Mouse (Mus musculus) G1E (cell line): Measurements from ENCODE around the gene Ipo13. TPM values are rescaled to one million over a fixed set of nuclear protein-coding genes. Genes with fewer than 3 reads are reported as not detected.

Experiments used
- ATAC-seq: 2 replicates; pipeline ENCODE4 v1.8.0; 2016; ENCODE audit warnings: mild to moderate bottlenecking; ENCODE audit not compliant: insufficient number of reproducible peaks, poor library complexity, low FRiP score, severe bottlenecking; ENCODE audit errors: extremely low read depth
- DNase-seq: peaks from one replicate; pipeline ENCODE4 v3.0.0; 2012; ENCODE audit warnings: low spot score
- H3K27me3 ChIP-seq: 2 replicates; pipeline ENCODE4 v1.6.1; 2012; ENCODE audit warnings: mild to moderate bottlenecking, low read length, inconsistent platforms; ENCODE audit not compliant: insufficient read depth
- H3K36me3 ChIP-seq: replicated peaks from 2 replicates; pipeline ENCODE3; 2012; ENCODE audit warnings: mild to moderate bottlenecking, inconsistent platforms
- H3K4me1 ChIP-seq: 2 replicates; pipeline ENCODE4 v1.6.1; 2012; ENCODE audit warnings: low read depth, low read length, inconsistent platforms, mixed read lengths; ENCODE audit not compliant: insufficient read depth
- H3K4me3 ChIP-seq: 2 replicates; pipeline ENCODE4 v1.5.1; 2012; ENCODE audit warnings: low read depth, mild to moderate bottlenecking, inconsistent platforms, low read length, moderate library complexity, mixed read lengths
- H3K9me3 ChIP-seq: replicated peaks from 2 replicates; pipeline ENCODE4 v1.6.1; 2012; ENCODE audit warnings: inconsistent platforms
- CTCF ChIP-seq: IDR thresholded peaks from 2 replicates; pipeline ENCODE4 v1.5.1; 2012; ENCODE audit warnings: low read depth, low read length, inconsistent platforms, mixed read lengths
- GATA1 ChIP-seq: IDR thresholded peaks from 2 replicates; pipeline ENCODE4 v1.6.1; 2012; ENCODE audit warnings: borderline replicate concordance, low read length, inconsistent platforms, mixed read lengths
- GATA2 ChIP-seq: IDR thresholded peaks from 2 replicates; pipeline ENCODE4 v1.6.1; 2012; ENCODE audit warnings: low read depth, low read length, inconsistent platforms, borderline replicate concordance
- POLR2AphosphoS5 ChIP-seq: IDR thresholded peaks from 2 replicates; pipeline ENCODE4 v1.6.1; 2012; ENCODE audit warnings: low read depth, low read length, inconsistent platforms; ENCODE audit not compliant: insufficient replicate concordance
- TAL1 ChIP-seq: conservative IDR thresholded peaks from 2 replicates; pipeline ENCODE4 v1.6.1; 2012; ENCODE audit warnings: low read depth, low read length, inconsistent platforms, mixed read lengths
- polyA plus RNA-seq: library from polyadenylated mRNA; stranded (reverse); fragments of >175 nt; gene quantifications from 2 replicates; pipeline ENCODE4 v1.2.3, GENCODE M21; 2012
- total RNA-seq, 2 experiments: library from RNA; stranded (forward) in 1 of 2; stranded (reverse) in 1 of 2; fragments of 200-1000 nt in 1 of 2; fragments of >200 nt in 1 of 2; fragmentation: Nextera tagmentation in 1 of 2; gene quantifications; 2 replicates each; pipeline ENCODE4 v1.2.3; 2014 to 2017

Ipo13 gene
- total RNA-seq (2014; fragmentation: Nextera tagmentation) (17.9 and 25.1 TPM in 2 replicates), total RNA-seq (2017) (7.5 and 8.9 TPM in 2 replicates), polyA plus RNA-seq (14.3 and 18.8 TPM in 2 replicates)

GRCm38 (mm10) chr4:117914591-117915442 is at the start of gene Ipo13:
TSS of gene Ipo13 (minus strand) at chr4:117914999.
- TF ChIP-seq GATA2 (no peak), CTCF (no peak), GATA1 (no peak), POLR2AphosphoS5 (no peak), TAL1 (no peak)
- Histone ChIP-seq H3K36me3 (peaks cover 36% of the 10 kb centered on the region), H3K27me3 (0 out of 2 replicates have a peak, but pooled peaks cover 3% of the 10 kb centered on the region), H3K4me3 (peak within 1 kb of the TSS; percentile 82), H3K9me3 (no peaks in the 10 kb centered on the region), H3K4me1 (peaks cover 43% of the 10 kb centered on the region)
- peak; percentile 96 for DNase-seq
- ATAC-seq: peak; percentile 76

GRCm38 (mm10) chr4:117957492-117957891 is 42.7 kb upstream of the Ipo13 start:
- Histone ChIP-seq H3K4me1 (no peaks in the 10 kb centered on the region), H3K27me3 (no peaks in the 10 kb centered on the region), H3K36me3 (peaks cover 92% of the 10 kb centered on the region), H3K4me3 (no peak overlapping the region), H3K9me3 (peaks cover 1% of the 10 kb centered on the region; the same call in 1 of the 2 replicates)
- DNase-seq: no peak
- TF ChIP-seq CTCF (no peak), GATA2 (no peak), GATA1 (no peak), POLR2AphosphoS5 (no peak), TAL1 (no peak)
- ATAC-seq: no peak

DNA sequence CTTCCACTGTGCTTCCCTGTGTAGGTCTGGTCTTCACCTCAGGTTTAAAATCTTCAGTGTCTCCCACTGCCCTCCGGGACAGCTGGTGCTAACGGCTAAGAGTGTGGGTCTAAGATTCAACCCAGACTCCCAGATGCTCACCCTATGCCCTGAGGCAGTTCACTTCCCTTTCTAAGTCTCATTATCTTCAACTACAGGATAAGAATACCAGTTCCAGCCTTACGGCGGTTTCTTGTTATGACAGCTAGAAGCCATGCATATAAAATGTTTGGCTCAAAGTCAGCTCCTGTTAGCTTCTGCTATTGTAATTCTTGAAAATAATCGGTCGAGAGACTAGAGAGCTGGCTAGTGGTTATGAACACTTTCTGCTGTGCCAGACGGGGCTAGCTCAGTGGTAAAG is 32.7 kb upstream of the Ipo13 start:
- H3K4me1 ChIP-seq: peaks cover 3% of the 10 kb centered on the region; the same call in 1 of the 2 replicates
- TF ChIP-seq TAL1 (no peak), CTCF (no peak), GATA2 (no peak), GATA1 (no peak), POLR2AphosphoS5 (no peak)
- no peak overlapping the region for H3K4me3 ChIP-seq
- H3K36me3 ChIP-seq: peaks cover 47% of the 10 kb centered on the region
- no peak for DNase-seq
- H3K9me3 ChIP-seq: peaks cover 4% of the 10 kb centered on the region
- H3K27me3 ChIP-seq: no peaks in the 10 kb centered on the region; the same call in 1 of the 2 replicates
- no peak for ATAC-seq

GRCm38 (mm10) chr4:117946639-117947305 is 32.0 kb upstream of the Ipo13 start:
- Histone ChIP-seq H3K36me3 (peaks cover 41% of the 10 kb centered on the region), H3K4me1 (peaks cover 3% of the 10 kb centered on the region; the same call in 1 of the 2 replicates), H3K4me3 (no peak overlapping the region), H3K27me3 (no peaks in the 10 kb centered on the region; the same call in 1 of the 2 replicates), H3K9me3 (no peaks in the 10 kb centered on the region)
- no peak for DNase-seq
- ATAC-seq: no peak
- TF ChIP-seq POLR2AphosphoS5 (no peak), GATA1 (no peak), GATA2 (no peak), CTCF (no peak), TAL1 (no peak)

- DNase-seq (no peak), ATAC-seq (no peak)
- no peak overlapping the region for H3K4me3 ChIP-seq
- peaks cover 42% of the 10 kb centered on the region for H3K36me3 ChIP-seq
- TF ChIP-seq TAL1 (no peak), POLR2AphosphoS5 (no peak), CTCF (no peak), GATA1 (no peak), GATA2 (no peak)
- H3K4me1 ChIP-seq: peaks cover 3% of the 10 kb centered on the region; the same call in 1 of the 2 replicates
- H3K9me3 ChIP-seq: no peaks in the 10 kb centered on the region
- H3K27me3 ChIP-seq: no peaks in the 10 kb centered on the region; the same call in 1 of the 2 replicates
These were observed 28.5 kb upstream of the Ipo13 start for GRCm38 (mm10) chr4:117943317-117943716.

DNA sequence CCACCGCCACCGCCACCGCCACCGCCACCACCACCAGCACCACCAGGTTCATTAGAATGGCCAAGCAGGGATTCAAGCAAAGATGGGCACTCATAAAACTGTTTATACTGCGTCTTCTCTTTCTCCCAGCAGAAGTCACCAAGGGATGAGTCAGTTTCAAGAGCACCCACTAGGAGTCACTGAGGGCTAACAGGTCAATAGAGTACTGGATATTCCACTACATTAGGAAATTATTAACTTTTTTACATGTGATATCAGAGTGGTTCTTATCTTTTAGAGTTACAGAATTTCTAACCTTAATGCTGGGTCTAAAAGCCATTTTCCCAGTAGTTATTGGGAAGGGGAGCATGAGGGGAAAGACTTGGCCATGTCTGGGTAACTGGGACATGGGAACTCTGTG is 22.2 kb upstream of the Ipo13 start:
- no peaks in the 10 kb centered on the region for H3K27me3 ChIP-seq
- H3K9me3 ChIP-seq: no peaks in the 10 kb centered on the region
- peaks cover 43% of the 10 kb centered on the region for H3K36me3 ChIP-seq
- DNase-seq (no peak), ATAC-seq (no peak)
- H3K4me3 ChIP-seq: no peak overlapping the region
- no peaks in the 10 kb centered on the region for H3K4me1 ChIP-seq
- TF ChIP-seq TAL1: no peak
- TF ChIP-seq GATA1: no peak
- TF ChIP-seq POLR2AphosphoS5: no peak
- no peak for TF ChIP-seq GATA2
- no peak for TF ChIP-seq CTCF
